Mouse (Mus musculus) R1 (cell line): ENCODE results near the gene Lum.

Experiments used
- DNase-seq: peaks from one replicate; pipeline ENCODE4 v3.0.0-alpha.2; 2018; ENCODE audit warnings: low read depth, low spot score

The Lum gene

DNA sequence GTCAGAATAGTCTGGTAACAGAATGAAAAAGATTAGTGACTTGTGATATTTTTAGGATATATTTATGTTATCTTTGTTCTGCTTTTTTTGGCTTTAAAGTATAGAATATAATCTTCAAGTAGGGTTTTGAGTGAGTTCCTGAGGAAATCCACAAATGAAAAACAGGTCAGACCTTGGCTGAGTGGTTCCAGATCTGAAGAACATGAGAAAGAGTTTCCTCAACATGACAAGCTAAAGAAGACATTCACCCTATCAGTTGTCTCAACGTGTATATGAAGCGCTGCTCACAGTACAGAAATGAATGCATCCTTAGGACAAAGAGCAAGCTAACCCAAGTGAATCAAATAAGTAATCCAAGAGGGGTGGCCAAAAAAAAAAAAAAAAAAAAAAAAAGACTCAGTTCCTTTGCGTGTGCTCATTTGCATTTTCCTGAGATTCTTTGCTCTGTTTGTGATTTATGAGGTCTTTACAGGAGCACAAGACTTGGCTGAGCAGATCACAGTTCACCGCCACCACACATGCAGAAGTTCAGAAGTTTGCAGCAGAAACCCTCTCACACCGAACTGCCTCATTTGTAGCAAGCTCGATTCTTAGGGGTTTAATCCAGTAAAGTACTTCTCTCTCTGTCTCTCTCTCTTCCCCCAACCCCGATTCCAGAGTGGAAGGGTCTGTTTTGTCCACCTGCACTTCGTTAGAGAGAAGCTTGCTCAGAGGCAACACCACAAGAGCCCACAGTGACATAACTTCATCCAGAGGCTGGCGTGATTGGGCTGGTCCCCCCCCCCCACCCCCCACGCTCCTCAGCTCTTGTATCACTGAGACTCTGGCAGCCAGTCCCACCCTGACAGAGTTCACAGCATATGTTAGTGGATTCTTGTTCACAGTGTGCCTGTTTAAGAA, at the start of gene Lum:
Gene Lum, plus strand, starts transcription at position 172 of the 900 bp plus-strand sequence.
- no peak for DNase-seq

DNA sequence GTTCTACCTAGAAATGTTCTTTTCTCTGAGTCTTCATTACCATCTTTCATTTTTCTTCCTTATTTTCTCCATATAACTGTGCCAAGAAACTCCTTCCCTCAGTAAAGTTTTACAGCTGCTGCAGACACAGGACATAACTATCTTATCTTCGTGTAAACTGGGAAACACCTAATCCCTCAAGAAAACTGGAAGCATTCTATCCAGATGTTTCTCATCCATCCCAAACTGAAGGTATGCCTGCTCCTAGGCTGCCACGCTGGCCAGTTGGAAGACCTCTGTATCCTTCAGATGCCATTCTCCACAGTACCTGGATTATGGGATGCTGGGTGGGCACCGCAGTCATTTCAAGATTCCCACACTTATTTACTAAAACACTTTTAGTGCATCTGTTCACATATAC, 41.6 kb upstream of the Lum start:
- DNase-seq: no peak

DNA sequence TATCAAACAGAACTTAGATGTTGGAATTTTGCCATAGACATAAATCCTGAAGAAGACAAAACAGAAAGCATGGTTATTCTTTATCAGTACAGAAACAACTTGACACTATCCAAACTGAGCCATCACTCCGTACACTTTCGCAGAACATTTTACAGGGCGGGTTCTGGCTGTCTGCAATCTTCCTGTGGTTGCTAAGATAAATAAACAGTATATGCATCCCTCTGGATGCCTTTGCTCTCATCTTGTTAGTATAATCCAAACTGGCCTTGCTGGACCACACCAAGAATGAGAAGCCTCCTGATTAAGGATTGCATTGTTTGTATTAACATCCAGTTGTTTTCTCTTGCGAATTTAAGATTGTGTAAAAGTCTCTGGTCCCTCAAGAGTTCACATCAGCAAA, 29.2 kb upstream of the Lum start:
- DNase-seq: no peak

DNA sequence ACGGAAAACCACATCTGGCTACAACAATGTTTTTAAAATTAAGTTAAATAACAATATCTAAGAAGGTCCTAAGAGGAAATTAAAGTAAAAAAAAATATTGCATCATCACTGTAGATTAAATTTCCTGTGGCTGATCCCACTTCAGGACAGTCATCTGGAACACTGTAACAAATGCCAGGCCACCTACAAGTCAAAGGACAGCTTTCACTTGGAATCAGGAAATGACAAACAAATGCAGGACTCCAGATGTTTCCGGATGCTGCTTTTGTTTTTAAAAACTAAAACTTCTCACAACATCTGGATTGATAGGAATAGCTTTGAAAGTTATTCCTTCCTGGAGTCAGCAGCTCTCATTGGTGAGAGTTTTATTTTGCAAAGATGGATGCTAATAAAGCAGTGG, 28.0 kb upstream of the Lum start:
- no peak for DNase-seq

DNA sequence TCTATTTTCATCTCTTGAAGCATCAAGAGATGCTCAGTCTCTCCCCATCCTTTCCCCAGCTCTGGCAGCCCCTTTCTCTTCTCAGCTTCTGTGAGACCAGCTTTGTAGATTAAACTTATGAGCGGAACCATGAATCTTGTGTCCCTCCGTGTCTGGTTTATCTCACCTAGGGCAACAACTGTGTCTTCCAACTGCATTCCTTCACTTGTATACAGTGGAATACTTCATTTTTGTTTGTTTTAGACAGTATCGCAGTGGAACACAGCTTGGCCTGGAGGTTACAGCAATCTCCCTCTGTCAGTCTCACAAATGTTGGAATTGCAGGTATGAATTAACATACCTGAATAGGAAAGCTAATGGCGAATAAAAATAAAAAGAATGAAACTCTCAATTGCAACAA, 26.7 kb upstream of the Lum start:
- DNase-seq: no peak

DNA sequence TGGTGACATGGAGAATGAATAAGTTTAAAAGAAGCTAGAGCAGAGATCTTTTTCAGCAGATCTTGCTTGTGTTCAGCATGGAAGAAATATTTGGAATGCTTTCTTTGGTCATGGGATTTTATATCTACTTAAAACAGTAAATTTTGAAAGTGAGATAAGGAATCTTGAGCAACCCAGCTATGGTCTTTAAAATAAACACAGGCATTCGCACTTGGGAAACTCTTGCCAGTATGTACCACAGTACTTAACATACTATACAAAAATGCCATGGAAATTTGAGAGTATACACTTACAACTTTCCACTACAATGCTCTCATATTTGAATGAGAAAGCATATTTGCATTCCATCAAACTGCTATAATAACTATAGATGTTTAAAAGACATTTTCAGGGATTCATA, 17.2 kb upstream of the Lum start:
- no peak for DNase-seq

DNA sequence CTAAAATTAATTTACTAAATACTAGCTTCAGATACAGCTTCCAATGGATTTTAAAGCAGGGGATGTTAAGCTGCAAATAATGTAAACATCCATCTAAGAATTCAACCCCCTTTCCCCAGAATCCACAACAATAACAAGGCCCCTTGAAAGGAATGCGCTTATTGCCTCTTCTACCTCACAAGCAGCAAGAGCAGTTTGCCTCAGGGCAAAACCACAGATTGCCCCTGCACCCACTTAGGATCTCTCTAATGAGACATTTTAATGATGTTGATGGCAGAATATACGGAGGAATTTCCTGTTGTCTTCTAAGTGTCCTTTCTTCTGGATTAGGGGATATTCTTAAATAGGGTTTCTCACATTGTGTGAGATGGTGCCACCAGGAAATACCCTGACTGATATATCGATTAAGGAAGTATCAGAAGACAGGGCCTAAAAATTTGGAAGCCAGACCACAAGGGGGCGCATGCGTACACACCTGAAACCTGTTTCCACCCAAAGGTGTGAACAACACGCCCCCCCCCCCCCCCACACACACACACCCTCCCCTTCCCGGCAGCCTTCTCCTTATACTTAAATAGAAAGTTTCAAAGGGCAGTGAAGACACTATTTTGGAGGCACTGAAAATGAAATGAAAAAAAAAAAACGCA, 2.7 kb downstream of the Lum start:
- peak; percentile 35 for DNase-seq

DNA sequence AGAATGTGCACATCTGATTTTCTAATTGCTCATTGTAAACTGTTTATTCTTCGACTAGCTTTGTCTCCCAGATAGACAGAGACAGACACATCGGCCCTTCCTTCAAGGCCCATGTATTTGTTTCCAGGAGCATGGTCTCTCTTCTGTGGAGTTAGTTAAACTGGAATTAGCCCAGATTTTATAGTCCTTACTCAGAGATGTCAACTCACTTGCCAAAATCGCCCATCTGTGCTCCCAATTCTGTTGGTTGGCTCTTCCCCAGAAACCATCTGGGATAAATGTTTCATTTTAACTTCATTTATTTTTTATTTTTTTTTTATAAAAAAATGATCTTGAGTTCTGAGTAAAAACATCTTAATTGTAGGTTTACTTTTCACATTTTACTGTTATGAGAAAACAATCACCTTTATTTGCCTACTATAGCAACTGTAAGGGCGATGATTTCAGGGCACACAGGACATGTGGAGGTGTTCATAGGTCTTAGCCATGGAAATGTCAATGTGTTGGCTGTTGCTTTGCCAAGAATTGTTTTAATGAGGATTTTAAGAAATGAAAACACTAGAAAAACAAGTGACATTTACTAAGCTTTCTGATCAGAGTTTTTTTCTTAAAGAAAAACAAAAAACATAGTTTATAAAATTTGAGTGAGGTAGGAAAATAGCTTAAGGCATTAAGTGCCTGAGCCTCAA, 17.8 kb downstream of the Lum start:
- DNase-seq: no peak

DNA sequence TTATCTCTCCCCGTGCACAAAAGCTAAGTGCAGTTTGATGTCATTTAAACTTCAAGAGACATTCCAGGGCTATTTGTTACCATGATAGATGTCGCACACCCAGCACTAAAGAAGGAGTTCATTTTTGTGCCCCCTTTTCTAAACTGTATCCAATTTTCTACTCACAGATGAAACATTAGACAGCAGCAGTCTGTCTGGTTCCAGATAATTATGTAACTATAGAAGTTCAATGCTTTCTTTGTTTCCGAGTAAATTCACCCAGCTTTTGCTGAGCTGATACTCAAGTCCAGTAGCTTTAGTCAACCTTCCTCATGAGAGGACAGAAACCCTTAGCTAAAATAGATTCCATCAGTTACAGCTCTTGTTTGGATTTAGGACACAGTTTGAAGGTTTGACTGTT, 19.2 kb downstream of the Lum start:
- no peak for DNase-seq

DNA sequence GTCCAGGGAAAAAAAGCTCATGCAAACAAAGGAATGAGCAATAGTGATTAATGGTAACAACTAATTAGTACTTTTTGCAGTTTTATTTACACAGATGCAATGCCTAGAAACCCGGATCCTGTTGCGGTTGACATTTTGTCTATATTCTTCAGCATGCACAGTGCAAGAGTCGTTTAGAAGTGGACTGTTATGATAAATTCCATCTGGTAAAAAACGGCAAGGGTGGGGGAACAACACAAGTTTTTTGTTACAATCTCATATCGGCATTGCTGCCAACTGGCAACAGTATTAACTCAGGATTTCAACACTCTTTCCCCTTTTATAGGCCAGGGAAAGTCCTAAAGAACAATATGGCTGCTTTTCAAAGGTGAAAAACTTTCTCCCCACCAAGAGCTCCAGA, 22.2 kb downstream of the Lum start:
- no peak for DNase-seq

DNA sequence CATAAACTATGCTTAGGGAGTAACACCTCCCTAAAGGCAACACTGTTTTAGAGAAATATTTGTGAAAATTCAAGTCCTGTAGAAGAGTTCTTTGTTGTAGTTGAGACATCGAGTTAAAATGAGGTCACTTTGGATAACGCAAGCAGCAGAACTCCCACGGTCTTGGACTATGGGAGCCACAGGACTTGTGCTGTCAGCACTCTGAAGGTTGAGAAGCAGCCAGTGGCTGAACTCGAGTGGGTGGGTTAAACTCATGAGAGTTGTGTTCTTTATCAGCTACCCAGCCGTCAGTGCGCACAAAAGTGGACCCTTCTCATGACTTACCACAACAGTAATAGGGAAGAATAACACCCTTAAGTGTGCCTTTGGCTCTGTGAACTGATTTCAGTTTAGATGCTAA, 24.6 kb downstream of the Lum start:
- no peak for DNase-seq

DNA sequence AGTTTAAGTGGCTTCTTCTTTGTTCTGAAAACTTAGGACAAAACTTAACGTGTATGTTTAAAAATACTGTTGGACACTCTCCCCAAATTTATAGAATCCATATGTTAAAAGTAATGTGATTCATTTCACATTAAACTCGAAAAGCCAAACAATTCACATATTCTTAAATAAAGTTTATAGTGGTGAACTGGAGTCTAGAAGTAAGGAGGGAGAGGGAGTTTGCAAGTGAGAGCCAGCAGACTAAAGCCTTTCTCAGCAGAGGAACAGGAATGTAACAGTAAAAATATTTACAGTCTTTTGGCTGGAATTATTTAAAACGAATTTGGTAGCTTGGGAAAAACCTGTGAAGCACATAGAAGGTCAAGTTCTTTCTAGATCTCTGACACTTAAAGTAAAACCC, 26.1 kb downstream of the Lum start:
- DNase-seq: no peak

DNA sequence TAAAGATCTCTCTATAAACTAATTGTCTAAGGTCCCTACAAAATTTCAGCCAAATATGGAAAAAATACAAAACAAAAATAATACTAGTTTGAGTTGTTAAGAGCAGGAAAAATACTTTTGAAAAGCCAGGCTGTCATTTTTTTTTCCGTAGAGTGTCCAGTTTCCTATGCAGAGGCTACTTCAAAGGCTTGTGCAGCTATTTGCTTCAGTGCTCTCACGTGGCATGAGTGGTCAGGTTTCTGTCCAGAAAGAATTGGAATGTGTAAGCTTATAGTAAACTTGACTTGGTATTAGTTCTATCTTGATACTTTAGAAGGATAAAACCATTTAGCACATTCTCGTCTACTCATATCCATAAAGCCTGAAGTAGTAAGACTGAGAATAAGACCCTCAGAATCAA, 26.8 kb downstream of the Lum start:
- DNase-seq: no peak

DNA sequence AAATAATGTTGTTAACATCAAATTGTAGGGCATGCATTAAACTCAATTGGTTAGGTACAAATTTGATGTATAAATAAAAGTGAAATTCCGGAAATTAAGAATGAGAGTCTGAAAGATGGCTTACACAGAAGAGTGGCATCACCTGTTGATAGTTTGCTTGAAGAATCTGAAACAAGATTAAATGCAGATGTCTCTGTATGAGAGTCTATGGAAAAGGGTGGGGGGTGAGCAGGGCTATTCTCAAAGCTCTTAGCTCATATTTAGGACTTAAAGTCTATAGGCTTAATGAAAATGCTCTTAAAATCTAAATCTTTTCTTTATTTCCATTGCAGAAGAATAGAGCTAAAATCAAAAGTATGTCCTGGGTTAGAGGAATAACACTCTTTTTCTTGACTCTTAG, 30.8 kb downstream of the Lum start:
- no peak for DNase-seq

DNA sequence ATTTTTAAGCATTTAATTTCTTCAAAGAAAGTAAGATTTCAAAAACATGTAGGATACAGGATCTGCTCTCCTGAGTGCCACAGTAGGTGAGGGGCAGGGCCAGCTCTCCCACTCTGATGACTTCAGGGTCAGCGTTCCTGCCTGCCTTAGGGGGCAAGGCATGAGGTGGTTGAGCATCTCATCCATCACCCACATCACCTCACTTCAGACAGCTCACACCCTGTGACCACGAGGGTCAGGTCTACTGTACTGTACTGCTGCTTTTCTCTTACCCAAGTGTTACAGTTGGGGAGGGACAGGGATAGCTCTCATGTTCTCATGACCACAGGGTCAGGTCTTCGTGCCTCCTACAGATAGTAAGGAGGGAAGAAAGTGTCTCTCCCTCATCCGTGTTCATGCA, 36.8 kb downstream of the Lum start:
- no peak for DNase-seq

DNA sequence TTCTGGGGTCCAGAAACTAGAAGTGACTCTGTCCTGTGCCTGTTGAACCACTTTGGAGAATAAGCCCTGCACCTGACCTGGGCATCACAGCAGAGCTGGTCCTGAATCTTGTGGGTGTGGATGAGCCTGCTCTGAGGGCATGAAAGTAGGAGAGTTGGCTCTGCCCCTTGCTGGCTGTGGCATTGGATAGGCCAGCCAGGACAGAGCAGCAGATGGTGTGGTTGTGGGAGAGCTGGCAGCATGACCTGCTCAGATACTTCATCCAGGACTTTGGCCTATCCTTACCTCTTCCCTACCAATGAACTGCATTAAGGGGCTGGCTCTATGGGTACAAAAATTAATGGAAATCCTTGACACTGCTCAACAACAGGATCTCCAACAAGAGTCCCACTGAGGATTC, 38.3 kb downstream of the Lum start:
- no peak for DNase-seq

DNA sequence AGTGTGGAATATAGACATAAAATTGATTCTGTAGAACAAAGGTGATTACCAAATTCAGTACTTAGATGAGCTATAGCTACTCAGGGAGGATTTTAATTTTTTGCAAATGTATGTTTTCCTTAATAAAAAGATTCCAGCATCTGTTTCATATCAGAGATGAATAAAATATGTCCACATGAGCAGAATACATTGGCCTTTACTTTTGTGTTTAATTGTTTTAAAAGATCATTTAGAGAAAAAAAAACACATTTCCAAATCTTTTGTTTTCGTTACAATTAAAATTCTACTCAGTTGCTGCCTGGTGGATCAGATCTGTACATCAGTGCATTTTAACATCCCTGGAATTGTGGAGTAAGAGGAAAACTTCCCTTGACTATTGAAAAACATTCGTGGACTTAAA, 41.7 kb downstream of the Lum start, which contains the start of gene Kera:
Gene Kera, plus strand, starts transcription at position 301 of the 400 bp plus-strand sequence.
- no peak for DNase-seq
